Mouse (Mus musculus): ENCODE data around the gene Cyp24a1. TPM values are rescaled to one million over a fixed set of nuclear protein-coding genes. Genes with fewer than 3 reads are reported as not detected.
"Not testable (repeated sequence)": the region's sequence is repeated elsewhere in the genome, so short reads cannot be mapped to it uniquely, and the experiment has no call there.

Gene Cyp24a1
- total RNA-seq, 2 experiments from 2014 or later = not detected

DNA sequence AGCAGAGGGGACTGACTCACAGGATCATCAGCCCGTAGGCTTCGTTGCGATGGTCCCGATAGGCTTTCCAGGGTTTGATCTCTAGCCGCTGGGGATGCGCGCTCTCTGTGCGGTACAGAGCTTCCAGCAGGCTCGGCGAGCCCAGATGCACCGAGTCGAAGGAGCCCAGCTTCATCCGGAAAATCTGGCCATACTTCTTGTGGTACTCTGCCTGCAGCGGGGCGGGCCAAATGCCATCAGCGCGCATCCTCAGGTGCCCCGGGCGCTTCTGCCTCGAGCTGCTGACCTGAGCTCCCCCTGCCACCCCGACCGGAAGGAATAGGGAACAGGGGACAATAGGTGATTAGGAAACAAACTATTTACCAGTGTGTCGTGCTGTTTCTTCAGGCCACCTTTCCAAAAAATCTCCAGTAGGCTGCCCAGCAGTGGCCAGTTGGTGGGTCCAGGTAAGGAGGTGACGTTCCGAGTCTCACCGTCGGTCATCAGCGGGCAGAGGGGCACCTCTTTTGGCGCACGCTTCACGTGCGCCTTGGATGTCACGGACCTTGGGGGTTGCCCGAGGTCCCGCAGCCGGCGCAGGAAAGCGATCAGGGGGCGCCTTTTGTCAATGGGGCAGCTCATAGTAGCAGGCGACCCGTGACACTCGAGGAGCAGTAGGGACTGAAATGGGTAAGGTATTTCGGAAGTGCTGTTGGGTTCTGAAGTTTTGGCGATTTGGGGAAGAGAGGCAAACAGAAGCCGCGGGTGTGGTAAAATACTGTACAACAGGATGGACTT is 603 bp downstream of the Cyp24a1 start, which contains the start of gene Pfdn4:
Gene Pfdn4 (plus strand): TSS at position 275 of the 777 bp plus-strand sequence.
- DNase-seq (ENCODE audit: low spot score in 2 of 2) = no peak

DNA sequence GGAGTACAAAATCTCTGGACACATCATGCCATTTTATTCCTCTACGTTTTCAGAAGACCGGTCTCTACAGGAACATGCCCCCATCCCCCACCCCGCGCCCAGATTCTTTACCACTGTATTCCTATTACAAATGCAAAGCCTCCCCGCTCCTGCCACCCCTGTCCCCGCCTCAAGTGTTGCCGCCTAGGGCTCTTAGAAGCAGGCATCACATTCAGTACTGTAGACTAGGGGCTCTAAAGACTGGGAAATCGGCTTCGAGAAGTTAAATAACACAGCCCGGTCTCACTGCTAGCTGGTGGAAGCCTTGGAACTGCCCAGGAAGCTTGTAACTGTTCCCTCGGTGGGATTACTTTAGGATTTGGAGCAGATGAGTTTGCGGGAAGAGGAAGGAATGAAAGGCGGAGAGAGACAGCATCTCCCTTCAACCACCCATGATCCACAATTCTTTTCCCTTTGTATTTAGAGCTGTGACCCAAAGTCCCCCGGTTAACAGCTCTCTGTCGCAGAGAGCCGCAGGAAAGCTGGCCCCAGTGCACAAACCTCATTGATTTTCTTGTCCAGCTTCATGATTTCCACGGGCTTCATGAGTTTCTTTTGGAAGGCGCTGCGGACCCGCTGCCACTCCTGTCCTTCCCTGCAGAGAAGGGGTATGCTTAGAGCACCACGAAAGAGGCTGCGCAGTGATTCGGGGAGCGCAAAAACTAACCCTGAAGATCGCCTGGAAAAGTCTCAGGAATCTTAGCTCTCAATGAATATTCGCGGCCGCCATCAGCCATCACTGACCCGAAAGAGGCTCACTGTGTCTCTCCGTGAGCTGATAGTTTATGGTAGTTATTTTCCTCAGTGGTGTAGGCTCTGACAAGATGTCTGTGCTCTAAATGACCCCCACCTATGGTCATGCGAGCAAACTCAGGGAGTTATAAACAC is 1.9 kb downstream of the Cyp24a1 start:
- DNase-seq (ENCODE audit: low spot score in 2 of 2) = no peak

DNA sequence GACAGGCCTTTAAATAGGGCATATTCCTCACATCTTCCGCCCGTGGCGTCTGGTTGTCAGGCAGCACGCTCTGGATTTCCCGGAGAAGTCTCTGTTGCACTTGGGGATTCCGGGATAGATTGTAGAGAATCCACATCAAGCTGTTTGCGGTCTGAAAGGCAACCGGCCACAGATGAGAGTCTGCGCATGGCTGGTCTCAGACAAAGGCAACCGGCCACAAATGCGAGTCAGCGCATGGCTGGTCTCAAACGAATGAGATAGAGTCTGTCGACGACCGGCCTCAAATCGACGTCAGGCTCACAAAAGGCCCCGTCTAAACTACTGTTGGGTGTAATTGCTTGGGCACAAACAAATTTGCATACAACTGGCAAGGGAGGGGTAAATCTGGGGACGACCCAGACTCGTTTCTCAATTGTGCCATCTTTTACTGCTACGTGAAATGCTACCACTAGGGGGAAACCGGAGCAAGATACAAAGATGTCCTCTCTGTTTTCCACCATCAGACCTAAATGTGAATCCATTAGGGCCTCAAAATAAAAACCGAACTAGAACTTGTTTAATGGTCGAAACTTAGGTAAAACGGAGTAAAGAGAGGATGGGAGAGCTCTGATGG is 8.9 kb downstream of the Cyp24a1 start:
- no peak for DNase-seq (ENCODE audit: low spot score in 2 of 2)

DNA sequence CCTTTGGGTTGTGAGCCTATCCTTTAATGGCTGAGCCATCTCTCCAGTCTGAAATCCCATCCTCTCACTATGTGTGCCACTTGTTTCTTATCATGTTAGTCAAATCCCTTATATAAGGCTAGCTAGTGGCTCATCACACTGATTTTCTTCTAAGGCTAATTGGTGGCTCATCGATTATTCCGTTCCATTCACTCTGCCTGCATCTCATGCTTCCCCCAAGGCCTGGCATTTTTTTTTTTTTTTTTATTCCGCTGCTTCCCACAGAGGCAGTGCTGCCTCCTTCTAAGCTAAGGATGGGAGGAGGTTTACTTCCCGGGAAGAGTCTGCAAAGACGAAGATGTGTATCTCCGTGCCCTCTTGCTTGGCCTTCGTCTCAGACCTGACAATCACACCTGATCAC is 9.7 kb downstream of the Cyp24a1 start:
- DNase-seq (ENCODE audit: low spot score in 2 of 2) = no peak

DNA sequence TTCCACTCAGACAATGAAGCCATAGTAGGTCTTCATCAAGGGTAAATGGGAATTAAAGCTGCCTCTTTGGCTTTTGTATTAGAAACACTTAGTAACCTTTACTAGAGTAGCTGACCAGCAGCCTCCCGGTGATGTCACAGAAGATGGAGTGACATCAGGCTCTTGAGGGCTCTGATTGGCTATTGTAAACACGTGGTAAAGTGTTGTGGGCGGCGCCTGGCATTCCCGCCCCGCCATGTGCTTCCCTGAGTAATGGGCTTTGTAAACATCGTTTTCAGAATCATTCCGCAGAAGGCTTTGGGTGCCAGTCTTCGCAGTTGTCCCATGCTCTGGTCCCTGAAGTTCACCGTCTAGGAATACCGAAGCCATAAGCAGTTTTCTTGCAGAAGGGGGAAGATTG is 13.0 kb downstream of the Cyp24a1 start:
- DNase-seq (ENCODE audit: low spot score in 2 of 2) = no peak

DNA sequence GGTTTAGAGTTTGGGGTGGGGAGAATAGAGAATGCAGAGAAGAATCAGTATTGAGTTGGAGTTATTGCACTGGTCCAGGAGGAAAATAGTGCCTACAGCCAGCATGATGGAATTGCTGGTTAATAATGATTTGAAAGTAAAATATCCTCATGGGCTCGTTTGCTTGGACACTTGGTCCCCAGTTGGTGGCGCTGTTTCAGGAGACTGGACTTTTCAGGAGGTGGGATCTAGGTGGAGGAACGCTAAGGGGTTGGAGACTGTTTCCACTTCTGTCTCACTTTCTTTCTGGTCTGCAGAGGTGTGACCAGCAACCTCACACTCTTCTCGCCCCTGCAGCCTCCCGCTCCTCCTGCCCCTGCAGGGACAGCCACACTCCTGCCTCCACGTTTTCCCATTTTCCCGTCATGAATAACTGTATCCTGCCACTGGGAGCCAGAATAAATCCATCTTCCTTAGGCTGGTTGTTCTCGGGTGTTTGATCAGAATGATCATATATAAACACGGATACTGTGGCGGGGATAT is 14.9 kb downstream of the Cyp24a1 start:
- no peak for DNase-seq (ENCODE audit: low spot score in 2 of 2)

DNA sequence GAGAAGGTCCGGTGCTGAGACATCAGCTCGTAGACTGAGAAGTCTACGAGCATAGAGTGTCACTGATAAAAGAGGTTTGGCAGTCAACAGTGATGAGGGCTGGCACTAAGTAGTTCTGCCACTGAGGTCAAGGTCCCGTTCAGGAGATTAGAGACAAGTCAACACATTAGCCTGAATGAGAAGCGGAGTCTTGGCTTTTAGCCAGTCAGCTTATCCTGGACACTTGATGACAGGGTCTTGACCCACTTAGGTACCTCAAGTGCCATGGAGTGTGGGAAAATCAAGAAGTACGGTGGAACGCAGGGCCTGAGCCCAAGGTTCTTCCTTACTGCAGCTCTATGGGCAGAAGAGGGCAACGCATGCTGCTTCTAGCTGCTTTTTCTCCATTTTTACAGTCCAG is 20.3 kb downstream of the Cyp24a1 start:
- DNase-seq (ENCODE audit: low spot score in 2 of 2) = no peak

DNA sequence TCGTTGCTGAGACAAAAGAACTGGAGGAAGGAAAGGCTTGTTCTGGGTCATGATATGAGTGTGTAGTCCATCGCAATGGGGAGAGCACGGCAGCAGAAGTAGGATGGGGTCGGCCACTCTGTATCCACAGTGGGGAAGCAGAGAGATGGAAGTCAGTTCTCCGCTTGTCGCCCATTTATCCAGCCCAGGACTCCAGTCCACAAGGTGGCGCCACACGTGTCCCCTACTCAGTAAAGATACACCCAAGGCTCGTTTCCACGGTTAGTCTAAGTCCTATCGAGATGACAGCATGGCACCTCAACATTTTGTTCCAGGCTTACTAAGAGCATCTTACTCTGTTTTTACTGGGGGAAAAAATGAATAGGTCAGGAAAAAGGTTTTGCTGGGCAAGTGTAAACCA is 20.7 kb downstream of the Cyp24a1 start:
- DNase-seq (ENCODE audit: low spot score in 2 of 2) = peak in 1 of 2 experiments; percentile 10

DNA sequence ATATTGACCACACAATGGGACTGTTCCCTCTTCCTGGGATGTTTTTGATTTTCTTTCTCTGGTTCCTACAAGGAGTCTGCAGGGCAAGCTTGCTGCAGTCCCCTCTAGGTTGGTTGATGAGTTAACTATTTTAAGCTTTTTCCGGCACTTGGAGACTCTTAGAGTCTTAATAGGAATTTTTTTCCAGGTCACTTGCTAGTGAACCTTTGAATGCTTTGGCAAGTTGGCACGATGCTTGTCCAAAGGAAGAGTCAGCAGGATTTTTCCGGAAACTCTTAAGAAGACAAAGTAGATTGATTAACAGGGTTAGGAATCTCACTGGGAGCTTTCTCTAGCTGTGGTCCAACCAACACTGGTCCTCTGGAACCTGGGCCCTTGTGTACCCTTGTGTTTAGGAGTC is 21.8 kb downstream of the Cyp24a1 start:
- DNase-seq (ENCODE audit: low spot score in 2 of 2) = no peak

DNA sequence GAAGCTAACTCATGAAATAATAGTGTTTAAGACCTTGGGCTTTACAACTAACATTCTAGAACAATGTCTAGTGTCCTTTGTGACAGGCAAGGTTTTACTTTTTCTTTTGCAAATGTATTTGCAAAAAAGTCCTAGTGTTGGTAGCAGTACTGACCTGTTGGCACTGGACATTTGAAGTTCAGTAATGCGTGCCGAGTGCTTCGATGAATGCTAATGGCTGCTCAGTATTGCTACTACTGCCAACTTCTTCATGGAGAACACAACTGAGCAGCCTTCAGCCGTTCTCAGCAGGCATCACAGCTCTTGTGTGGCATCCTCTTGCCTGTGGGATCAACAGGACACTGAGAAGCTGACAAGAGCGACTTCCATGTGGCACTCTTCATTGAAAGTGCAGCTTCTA is 22.8 kb downstream of the Cyp24a1 start:
- DNase-seq (ENCODE audit: low spot score in 2 of 2) = no peak

DNA sequence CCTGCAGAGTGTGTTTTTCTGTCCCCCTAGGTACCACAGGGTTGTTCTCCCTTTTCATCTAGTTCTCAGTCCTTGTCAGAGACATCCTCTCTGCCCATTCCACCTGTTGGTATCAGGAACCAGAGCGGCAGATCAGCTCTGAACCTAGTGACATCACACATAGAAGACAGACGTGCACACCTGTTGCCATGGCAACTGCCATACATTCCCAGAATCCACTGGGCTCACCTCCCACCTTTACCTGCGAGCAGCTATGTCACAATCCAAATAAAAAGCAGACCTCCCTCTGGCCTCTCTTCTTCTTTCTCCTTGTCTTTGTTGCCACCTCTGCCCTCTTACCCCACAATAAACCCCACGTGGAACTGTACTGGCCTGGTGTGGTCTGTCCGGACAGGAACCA is 26.4 kb downstream of the Cyp24a1 start:
- DNase-seq (ENCODE audit: low spot score in 2 of 2) = no peak

DNA sequence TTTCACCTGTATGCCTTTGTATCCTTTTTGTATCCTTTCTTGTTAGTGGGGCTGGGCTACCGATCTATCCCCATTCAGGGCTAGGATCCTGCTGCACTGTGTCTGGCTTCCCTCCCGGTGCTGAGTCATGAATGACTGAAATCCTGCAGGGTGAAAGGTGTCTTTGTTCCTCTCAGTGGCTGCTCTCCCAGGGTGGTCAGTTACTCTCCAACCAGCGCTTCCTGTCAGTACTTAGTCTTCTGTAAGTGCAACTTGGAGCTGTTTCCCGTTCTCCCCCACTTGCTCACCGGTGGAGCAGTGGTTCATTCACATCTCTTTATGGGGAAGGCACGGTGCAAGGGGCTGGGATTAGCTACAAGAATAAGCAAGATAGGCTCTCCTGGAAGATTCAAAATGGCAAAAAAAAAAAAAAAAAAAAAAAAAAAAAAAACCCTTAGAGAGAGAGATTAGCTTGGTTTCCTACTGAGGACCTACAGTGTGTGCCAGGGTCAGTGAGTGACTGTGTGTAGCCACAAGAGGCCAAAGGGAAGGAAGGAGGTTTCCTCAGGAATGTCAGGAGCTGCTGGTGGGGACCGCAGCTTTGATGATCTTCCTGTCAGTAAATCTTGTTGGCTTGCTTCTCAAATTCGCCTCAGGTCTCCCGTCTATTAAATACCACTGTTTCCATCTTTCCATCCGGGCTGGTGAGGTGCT is 27.2 kb downstream of the Cyp24a1 start:
- DNase-seq (ENCODE audit: low spot score in 2 of 2) = peak; percentile 55 to 66

DNA sequence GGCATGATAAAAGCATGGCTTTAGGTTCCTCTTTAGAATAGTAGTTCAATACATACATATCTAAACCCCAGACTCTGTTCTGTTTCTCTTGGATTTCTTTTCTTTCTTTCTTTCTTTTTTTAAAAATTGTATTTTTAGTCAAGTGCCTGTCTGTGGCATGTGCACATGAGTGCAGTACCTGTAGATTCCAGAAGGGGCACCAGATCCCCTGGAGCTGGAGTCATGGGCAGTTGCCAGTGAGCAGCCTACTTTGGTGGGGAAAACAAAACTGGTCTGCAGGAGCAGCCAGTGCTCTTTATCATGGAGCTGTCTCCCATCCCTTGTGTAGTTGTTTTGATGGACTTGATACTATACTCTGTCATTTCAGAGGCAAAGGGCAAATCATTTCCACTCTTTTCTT is 28.9 kb downstream of the Cyp24a1 start:
- DNase-seq (ENCODE audit: low spot score in 2 of 2) = no peak

DNA sequence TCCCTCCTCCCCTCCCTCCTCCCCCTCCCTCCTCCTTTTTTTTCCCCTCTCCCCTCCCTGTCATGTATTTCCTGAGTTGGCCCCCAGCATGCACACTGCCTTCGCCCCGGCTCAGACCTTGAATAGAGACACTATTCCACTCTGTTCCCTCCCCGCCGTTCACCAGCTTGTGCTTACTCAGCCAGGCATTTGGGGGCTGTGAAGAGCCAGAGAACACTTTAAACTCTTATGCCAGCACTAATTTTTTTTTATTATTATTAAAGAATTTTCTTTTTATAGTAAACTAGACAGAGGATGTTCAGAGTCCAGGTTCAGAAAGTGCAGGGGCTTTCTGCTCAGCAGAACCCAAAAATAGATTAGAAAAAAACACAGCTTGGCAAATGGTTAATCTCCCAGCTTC is 32.1 kb downstream of the Cyp24a1 start:
- no peak for DNase-seq (ENCODE audit: low spot score in 2 of 2)

DNA sequence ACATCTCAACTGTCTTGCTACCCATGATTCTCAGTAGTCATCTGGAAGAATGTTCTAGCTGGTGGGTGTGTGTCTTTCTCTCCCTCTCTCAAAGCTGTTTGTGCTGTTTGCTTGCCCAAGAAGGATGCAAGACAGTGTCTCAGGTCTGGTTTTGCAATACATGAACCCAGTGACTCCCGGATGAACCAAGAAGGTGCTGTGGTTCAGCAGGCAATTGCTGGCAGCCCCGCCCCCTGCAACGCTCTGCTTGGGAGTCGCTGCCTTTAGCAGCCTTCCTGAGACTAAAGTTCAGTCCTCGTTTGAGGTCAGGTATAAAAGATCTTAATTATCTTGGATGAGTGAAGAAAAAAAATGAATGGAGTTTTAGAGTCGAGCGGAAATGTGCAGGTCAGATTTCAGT is 35.3 kb downstream of the Cyp24a1 start:
- DNase-seq (ENCODE audit: low spot score in 2 of 2) = no peak

DNA sequence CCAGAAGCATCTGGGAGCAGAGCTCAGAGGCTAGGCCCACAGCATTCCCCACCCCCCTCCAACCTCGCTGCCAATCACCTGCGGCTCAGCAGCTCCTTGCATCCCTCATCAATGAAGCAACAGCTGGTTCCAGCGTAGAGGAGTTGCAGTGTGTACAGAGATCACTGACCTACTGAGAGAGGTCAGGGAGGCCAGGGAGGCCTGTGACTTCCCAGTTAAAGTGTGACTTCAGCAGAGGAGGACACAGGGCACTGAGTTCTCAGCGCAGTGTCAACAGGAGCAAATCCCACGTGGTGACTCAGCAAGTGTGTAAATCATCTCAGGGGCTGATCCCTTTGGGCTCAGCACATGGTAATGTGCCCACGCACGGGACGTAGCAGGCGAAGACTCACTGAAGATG is 37.1 kb downstream of the Cyp24a1 start:
- no peak for DNase-seq (ENCODE audit: low spot score in 2 of 2)

DNA sequence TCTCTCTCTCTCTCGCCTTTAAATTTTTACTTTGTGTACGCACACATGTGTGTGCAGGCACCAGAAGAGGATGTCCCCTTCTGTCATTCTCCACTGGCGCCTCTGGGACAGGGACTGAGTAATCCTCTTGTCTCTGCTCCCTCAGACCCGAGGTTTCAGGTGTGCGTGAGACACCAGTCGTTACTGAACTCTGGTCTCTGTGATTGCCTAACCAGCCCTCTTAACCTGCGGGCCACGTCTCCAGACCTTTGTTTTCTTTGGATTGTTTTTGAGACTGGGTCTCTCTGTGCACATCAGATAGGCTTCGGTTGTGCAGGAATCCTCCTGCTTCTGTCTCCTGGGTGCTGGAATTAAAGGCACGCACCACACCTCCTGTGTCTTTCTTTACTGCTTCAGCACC is 37.8 kb downstream of the Cyp24a1 start:
- DNase-seq (ENCODE audit: low spot score in 2 of 2) = no peak

DNA sequence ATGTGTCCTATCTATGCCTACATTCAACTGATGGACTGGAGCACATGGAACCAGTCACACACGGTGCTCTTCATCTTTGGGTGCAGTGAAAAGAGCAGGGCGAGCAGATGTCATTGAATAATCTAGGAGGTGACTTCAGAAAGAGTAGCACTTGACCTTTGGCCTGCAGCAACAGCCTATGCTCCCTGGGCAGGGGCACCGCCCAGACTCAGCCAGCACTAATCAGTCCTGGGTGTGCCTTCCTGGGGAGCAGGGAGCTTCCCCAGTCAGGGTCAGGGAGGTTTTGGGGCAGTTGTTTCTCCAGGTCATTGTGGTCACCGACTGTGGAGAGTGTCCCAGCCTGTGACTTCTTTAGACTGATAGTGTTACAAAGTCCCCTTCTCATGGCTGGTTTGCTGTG is 43.1 kb downstream of the Cyp24a1 start:
- not testable (repeated sequence) for DNase-seq (ENCODE audit: low spot score in 2 of 2)

DNA sequence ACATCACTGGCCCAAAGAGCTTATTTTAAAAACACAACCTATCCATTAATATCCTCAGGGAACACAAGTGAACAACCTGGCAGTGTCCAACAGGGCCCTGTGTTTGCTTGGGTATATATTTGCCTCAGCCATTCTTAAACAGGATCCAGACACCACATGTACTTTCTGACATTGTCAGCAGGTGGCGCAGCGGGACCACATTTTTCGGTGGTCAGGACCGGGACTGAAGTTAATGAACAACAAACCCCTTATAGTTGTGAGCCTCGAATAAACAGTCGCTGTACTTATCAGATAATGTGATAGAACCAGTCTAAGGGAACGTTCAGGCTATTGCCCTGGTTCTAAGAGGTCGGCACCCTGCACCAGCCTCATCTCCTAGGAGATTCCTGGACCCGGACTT is 46.0 kb downstream of the Cyp24a1 start:
- DNase-seq (ENCODE audit: low spot score in 2 of 2) = peak; percentile 61 to 73

DNA sequence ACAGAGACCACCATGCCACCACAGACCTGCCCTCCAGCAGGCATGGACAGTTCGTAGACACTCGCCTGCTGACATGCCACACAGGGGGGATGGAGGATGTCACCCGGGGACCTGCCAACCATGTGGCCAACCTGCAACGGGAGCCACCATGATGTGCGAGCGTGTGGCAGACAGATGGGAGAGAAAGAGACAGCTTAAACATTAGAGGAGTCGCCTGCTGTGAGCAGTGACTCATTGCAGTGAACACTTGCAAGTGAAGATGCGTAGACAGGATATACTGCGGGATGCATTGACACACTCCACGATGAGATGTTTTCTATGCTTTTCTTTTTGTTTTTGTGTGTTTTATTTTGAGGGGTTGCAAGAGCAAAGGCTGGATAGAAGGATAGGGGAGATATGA is 49.3 kb downstream of the Cyp24a1 start:
- DNase-seq (ENCODE audit: low spot score in 2 of 2) = no peak

DNA sequence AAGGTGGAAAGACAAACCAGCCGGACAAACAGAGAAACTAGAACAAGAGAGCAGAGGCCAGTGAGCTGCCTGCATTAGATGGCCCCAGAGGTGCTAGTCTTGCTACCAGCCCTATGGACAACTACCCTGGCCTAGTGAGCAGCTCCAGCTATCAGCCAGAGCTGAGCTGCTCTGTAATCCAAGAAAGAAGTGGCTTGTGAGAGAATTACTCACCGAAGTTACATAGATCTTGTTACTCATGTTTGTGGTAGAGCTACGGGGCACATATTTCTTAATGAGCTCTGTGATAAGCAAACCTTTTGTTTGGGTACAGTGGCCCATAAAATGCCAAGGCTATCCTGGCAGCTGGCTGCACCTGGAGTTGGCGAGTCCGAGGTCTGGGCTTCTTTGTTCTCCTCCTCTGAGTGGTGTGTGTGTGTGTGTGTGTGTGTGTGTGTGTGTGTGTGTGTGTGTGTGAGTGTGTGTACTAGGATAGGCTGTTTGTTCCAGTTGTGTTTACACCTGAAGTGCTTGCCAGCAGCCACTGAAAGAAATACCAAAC is 50.0 kb downstream of the Cyp24a1 start:
- no peak for DNase-seq (ENCODE audit: low spot score in 2 of 2)
